Mouse (Mus musculus) right cerebral cortex, postnatal 10 days (tissue): ENCODE measurements around the gene Stab2.

Experiments used
- DNase-seq, 2 experiments: peaks; one replicate each; pipeline ENCODE4 v3.0.0; 2021; ENCODE audit warnings: low spot score in 2 of 2

Gene Stab2

GRCm38 (mm10) chr10:87007385-87008214 lies at the start of gene Stab2:
Gene Stab2 (minus strand): TSS chr10:87008025.
- DNase-seq: no peak

DNA sequence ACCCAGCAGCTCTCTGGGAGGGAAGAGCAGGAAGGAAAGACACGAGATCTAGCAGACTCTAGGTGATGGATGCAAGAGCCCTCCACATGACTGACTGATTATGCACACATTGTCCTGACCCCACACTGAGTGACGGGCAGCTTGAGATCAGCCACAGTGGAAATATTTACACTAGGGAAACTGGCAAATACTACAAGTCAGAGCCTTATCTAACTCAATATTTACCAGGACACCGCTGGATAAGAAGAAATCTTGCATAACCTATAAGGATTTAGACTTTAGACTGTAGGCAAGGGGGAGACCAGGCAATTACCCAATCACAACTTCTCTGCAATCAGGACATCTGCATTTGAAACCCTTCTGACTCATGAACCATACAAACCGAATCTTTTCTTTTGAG lies 43.9 kb upstream of the Stab2 start:
- no peak for DNase-seq

GRCm38 (mm10) chr10:87049179-87049578 lies 41.4 kb upstream of the Stab2 start:
- DNase-seq: no peak

DNA sequence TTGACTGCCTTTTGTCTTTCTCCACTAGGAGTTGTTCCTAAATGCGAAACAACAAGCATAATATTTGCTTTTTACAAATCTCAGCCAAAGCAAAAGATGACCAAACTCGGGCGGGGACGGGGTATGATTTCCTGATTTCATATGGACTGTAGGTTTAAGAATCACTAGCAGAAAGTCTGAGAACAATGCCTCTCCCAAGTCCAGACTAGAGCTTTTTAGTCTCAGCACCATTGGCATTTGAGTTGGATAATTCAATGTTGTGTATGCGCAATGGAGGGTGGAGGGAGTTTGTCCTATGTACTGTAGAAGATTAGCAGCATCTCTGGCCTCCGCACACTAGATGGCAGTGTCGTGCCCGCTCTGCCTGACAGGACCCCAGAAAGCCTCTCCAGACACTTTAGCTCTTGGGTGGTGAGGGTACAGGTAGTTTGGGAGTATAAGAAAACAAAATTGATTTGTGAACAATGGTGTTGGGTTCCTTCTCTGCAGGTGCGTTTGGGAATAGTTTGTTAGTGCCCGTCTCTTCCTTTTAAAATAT lies 39.2 kb upstream of the Stab2 start:
- DNase-seq: no peak

DNA sequence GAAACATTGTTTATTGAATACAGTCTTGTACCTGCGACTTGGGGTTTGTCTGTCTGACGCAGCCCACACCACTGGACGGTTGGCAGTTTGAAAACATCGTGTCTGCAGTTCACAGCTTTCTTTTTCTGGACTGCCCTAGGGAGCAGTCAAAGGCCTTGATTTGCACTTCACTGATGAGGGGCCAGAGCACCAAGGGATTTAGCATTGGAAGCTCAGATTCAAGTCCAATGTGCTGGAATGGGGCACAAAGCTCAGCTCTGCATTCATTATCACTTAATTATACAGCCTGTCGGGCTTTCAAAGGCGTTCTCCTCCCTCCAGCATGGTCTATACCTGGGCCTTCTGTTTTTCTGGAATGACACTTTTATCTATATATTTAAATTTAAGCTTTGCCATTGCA lies 38.6 kb upstream of the Stab2 start:
- no peak for DNase-seq

- DNase-seq: no peak
Observed at GRCm38 (mm10) chr10:87045273-87045672, 37.4 kb upstream of the Stab2 start.

- no peak for DNase-seq
Observed at GRCm38 (mm10) chr10:87041265-87041664, 33.4 kb upstream of the Stab2 start.

DNA sequence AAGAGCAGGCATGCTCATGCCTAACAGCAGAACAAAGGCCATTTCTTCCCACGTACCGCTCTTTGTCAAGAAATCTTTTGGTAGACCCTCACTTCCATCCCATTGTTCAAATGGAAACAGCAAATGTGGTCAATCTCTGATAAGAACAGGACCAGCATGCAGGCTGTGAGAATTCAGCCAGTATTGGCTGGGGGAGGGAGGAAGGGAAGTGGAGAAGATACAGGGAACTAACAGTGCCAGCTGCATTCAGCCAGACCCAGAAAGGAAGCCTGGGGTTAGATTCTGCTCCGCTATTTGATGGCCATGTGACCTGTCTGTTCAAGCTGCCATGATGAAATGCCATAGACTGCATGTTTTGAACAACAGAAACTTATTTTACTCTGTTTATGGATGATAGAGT lies 32.0 kb upstream of the Stab2 start:
- no peak for DNase-seq

DNA sequence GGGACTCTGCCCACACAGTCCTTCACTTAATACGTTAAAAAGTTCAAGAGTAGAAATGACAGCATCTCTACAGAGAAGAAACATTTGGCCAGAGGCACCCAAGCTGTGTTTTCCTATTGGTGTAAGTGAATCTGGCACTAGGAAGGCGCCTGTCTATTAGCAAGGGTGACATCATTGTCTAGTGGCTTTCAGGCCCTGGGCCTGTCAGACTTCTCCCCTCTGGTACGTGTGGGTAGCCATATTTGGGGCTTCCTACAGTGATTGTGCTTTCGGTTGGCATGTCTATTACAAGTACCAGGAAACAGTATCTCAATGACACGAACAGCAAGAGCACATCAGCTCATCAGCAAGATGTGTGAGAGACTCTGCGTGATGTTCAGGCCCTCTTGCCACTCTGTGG lies 31.5 kb upstream of the Stab2 start:
- DNase-seq: no peak

DNA sequence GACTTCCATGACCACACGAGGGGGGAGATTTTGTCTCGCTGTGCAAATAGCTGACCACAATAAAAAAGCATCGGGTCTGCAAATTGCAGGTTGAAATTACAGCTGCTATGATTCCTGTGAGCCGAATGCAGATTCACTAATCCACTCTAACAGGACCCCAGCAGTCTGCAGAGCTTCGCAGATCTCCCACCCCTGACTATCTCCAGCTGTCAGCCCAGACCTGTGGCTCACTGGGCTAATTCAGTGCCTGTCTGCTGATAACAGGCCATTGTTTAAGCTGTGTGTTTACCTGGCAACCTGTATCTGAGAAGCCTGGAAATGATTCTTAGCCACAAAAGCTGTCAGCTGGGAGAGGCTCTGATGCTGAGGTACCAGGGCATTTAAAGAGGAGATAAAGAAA lies 29.2 kb upstream of the Stab2 start:
- no peak for DNase-seq

DNA sequence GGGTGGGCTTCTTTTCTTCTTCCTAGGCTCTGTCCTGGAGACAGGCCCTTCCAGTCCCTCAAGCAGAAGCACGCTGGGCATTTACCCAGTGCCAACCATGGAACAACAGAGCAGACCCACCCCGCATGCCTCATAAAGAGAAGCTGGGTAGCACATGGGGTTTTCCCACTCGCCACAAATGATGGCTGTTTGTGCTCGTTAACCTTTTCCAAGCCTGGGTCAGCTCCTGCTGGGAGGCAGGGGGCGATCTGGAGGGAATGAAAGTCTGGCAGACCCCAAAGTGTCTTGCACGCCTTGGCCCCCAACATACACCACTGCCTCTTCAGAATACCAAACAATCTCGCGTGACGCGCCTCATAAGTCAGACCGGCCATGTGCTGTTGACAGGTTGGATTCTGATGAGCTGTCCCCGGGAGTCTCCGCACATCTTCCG lies 28.5 kb upstream of the Stab2 start:
- DNase-seq: no peak

GRCm38 (mm10) chr10:87035866-87036265 lies 28.0 kb upstream of the Stab2 start:
- DNase-seq: no peak

- no peak for DNase-seq
Observed at GRCm38 (mm10) chr10:87032768-87033167, 24.9 kb upstream of the Stab2 start.

GRCm38 (mm10) chr10:87024884-87025283 lies 17.1 kb upstream of the Stab2 start:
- peak; percentile 86 to 93 for DNase-seq

GRCm38 (mm10) chr10:87020711-87021110 lies 12.9 kb upstream of the Stab2 start:
- DNase-seq: peak; percentile 57 to 72

- DNase-seq: no peak
Observed at GRCm38 (mm10) chr10:87018876-87019275, 11.1 kb upstream of the Stab2 start.

DNA sequence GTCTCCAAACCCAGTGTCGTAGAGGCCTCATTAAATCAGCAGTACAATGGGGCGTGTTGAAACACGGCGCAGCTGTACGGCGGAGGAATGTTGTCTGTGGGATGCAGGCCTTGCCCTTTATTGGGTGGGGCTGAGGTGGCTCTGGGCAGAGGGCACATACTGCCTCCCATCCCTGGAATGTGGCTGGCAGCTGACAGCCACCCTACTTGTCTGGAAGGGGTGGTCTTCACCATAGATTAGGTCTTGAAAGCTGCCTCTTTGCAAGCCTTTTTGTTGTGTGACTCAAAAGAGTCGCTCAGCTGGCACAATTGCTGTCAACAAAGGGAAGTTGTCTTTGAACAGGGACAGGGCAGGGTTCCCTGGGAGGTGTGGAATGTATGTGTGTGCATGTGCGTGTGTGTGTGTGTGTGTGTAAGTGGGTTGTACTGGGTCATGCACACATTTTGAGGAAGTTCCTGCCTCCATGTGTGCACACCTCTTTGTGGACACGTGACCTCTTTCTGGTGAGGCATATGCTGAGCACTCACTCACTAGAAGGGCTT lies 8.4 kb upstream of the Stab2 start:
- DNase-seq: no peak

DNA sequence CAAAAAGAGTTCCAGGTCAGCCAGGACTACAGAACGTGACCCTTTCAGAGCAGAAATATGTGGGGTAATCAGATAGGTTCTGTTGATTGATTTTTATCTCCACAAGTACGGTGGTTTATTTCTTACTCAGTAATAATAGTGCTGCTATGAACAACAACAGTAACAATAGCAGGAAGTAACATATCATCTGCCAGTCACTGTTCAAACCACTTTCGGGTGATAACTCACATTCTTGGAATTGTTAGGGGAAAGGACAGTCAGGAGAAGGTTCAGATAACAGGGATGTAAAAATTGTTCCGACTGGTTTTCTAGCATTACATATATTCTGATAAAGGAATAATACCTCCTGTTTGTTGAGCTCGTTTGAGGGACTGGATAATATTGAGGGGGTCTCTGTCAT lies 7.6 kb upstream of the Stab2 start:
- no peak for DNase-seq

DNA sequence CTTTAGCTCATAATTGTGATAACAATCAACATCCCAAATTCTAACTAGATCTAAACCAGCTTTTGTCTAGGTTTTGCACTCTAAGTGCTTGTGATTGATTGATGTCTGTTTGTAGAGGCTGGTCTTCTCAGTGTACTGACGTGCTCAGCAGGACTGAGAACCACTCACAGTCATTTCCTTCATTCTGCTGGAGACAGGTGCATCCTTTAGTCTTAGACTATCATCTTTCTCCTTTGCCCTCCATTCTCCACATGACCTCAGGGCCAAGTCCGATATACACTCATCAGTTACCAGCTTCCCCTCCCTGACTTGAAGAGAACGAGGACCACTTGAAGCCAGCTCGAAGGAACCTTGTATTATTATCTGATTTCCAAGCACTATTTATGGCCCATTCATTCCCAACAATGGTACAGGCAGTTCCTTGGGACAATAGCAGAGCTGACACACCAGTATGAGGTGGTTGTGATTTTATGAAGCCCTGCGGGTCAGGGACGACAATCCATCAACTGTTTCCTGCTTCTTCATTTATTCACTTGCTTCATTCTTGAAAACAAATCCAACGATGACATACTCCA lies 6.7 kb upstream of the Stab2 start:
- no peak for DNase-seq

DNA sequence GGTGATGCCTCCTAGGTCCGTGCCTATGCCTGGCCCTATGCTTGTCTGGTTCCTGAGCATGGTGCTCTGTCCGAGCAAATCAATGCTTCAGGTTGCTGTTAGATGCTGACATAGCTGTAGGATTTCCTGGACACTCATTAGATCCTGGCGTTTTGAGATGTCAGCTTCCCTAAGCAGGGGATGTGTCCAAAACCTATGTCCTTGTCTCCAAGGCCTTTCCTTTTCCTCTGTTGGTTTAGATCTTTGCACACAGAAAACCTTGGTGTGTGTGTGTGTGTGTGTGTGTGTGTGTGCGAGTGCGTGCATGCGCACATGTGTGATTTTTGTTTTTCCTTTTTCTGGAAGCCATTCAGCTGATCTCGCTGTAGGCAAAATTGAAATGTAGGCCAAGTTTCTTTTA lies 4.3 kb upstream of the Stab2 start:
- no peak for DNase-seq

DNA sequence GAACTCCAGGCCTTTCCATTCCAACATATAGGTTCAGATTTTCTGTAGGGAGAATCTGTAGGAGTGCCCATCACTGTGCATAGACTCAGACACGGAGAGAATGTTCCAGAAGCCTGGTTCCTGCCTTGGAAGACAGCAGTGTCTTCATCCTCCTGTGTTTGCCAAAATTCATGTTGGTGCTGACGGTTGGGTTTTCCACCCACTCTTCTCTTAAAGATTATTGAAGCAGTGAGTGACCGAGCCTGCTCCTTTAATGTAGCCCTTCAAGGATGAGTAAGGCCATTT lies 332 bp upstream of the Stab2 start:
- no peak for DNase-seq

- DNase-seq: no peak
Observed at GRCm38 (mm10) chr10:86992238-86992976, 15.4 kb downstream of the Stab2 start.

- DNase-seq: no peak
Observed at GRCm38 (mm10) chr10:86990666-86991065, 17.2 kb downstream of the Stab2 start.
